Mouse (Mus musculus): ENCODE measurements around the gene Olfr631.

- no peak for TF ChIP-seq POLR2A (IDR thresholded peaks at IDR 0.05; ENCODE audit: insufficient read length, low read depth)
- TF ChIP-seq TCF12 (IDR thresholded peaks at IDR 0.05; ENCODE audit: insufficient read depth, poor library complexity, severe bottlenecking) = no peak
- TF ChIP-seq MYOG (IDR thresholded peaks at IDR 0.05; ENCODE audit: control insufficient read depth in 1 of 3, insufficient read depth in 1 of 3, insufficient read length in 2 of 3, low read depth in 2 of 3) = no peak
- no peak for TF ChIP-seq POLR2AphosphoS2 (IDR thresholded peaks at IDR 0.05; ENCODE audit: insufficient read length, low read depth)
- no peak for TF ChIP-seq USF1 (IDR thresholded peaks at IDR 0.05; ENCODE audit: low read depth)
- no peak for TF ChIP-seq CEBPB (IDR thresholded peaks at IDR 0.05; ENCODE audit: insufficient read depth, poor library complexity, severe bottlenecking)
- TF ChIP-seq E2F4 (IDR thresholded peaks at IDR 0.05; ENCODE audit: insufficient read depth) = no peak
These were observed 15.6 kb upstream of the Olfr631 start for GRCm38 (mm10) chr7:103912969-103913511.

Data from myocyte (in vitro differentiated cells).